Mouse (Mus musculus) induced T-regulatory cell, adult 2 months (primary cell): ENCODE measurements at regions not wholly inside any gene's neighbourhood (a gene's known extent, or its start where the extent isn't known, plus 50 kb on each side); places are given as distances from the start of the nearest gene placed in this dataset.

Experiments used
- DNase-seq: peaks from one replicate; pipeline ENCODE4 v3.0.0-alpha.2; 2012; ENCODE audit warnings: low read depth

DNA sequence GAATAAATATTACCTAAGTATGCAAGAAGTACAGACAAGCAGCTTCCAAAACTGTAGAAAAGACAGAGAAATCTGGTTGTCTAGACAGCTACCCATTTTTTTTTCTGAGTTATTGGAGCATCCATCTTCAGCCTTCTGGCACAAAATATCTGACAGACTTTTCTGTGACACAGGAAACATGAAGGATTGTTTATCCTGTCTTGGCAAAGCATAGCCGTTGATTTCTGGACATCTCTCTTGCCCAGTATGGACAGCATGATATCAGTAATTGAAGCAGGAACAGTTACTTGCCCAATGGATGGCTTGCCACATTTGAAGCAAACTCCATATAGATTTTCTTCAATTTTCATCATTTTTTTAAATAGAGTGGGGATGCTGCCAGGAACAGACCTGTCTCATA, 96.1 kb upstream of the Naaladl2 start:
- no peak for DNase-seq

DNA sequence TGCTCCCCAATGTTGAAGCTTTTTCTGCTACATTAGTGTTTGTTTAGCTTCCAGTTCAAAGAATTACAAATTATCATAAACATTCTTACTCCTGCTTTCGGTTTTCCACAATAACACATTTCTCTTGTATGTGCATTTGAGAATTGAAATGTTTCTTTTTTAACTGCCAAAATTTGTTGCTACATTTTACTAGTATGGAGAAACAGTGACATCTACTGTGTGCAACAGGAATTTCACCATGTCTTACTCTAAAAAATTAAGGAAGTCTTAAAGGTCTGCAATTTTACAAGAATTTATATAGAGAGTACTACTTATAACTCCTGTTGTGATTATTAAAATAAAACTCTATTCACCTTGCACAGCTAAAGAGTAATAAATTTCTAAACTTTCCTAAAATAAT, 76.5 kb upstream of the Naaladl2 start:
- DNase-seq = peak; percentile 0

DNA sequence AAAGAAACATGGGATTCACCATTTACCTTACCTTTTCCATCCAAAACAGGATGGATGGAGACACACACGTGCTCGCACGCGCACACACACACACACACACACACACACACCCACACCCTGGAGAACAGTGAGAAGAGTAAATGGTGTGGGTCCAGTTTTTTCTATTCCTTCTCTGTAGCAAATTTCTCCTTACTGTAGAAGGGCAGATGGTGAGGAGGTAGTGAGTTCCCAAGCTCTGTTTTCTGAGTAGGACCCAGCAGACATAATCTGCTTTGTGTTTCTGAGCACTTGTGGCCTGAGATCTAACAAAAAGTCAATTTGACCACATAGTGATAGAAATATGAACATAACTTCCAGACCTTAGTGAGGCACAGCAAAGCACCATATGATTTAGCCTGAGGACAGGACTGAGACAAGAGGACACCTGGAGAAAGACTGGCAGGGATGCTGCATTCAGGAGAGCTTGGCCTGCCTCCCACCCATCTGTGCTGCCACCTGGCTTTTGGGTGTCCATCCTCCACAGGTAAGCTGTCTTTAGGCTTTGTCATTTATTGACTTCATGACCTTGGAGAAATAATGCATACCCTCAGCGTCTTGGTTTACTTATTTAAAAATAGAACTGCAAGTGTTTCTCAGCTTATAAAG, 64.1 kb upstream of the Naaladl2 start:
- DNase-seq = no peak
